Mouse (Mus musculus): ENCODE results near the gene Kif28. TPM values are rescaled to one million over a fixed set of nuclear protein-coding genes. Genes with fewer than 3 reads are reported as not detected.

The Kif28 gene
- not detected in 2 replicates for polyA plus RNA-seq (2015; fragmentation: Nextera tagmentation; extraction: Ambion mirVana)

DNA sequence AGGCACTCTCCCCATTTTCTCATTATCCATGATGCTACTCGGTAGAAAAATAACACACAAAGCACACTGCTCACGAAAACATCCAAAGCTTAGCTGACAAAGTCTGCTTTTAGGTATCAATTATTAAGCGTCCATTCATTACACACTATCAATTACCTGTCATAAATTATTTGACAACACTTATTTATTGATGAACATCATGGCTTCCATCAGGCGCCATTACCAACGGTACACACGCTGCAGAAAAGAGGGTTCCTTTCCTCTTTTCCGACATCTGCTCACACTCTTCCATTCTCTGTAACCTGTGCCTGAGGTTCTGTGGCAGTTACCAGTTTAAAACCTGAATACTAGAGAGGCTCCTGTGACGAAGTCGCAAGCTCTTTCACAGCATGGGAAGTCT is at the start of gene Kif28:
Gene Kif28 (minus strand): TSS at position 101 of the 400 bp plus-strand sequence.
- WGBS: 96% methylated on average over 9 of the region's 9 CpGs
- H3K27me3 ChIP-seq (ENCODE audit: control insufficient read depth, insufficient read depth, low read depth, low read length): no peaks in the 10 kb centered on the region
- no peaks in the 10 kb centered on the region for H3K9me3 ChIP-seq (replicated peaks; ENCODE audit: control insufficient read depth, low read length, poor library complexity, severe bottlenecking)
- no peak within 1 kb of the TSS for H3K4me2 ChIP-seq (ENCODE audit: low read length)
- no peak within 1 kb of the TSS for H3K27ac ChIP-seq (ENCODE audit: low read length)
- no peak within 1 kb of the TSS for H3K9ac ChIP-seq (ENCODE audit: low read depth, low read length)
- peaks cover 17% of the 10 kb centered on the region for H3K36me3 ChIP-seq (ENCODE audit: control insufficient read depth, insufficient read depth, low read length)
- no peaks in the 10 kb centered on the region for H3K4me1 ChIP-seq (ENCODE audit: control insufficient read depth, insufficient read depth, low read length)
- H3K4me3 ChIP-seq (ENCODE audit: low read depth, low read length): no peak within 1 kb of the TSS
- ATAC-seq: no peak

DNA sequence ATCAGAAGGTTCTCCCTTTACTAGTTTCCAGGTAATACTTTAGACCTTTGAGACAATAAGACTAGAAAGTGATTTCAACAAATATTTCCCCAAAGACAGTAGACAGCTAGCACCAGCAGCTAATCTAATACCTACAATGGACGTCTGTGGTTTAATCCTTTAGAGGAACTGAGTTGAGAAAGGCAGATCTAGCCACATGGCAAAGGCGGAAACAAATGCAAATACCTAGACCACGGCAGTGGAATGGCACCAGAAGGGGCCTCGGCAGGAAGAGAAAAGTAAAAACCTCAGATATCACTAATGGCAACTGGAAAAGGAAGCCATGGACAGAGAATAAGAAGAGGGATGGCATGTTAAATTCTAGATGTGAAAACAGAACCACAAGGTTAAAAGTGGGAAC is 42.2 kb upstream of the Kif28 start:
- H3K4me2 ChIP-seq (ENCODE audit: low read length): no peak overlapping the region
- H3K36me3 ChIP-seq (ENCODE audit: control insufficient read depth, insufficient read depth, low read length): peaks cover 24% of the 10 kb centered on the region
- H3K9ac ChIP-seq (ENCODE audit: low read depth, low read length): no peak overlapping the region
- WGBS: 83% methylated on average over 4 of the region's 4 CpGs
- H3K4me3 ChIP-seq (ENCODE audit: low read depth, low read length): no peak overlapping the region
- no peak overlapping the region for H3K27ac ChIP-seq (ENCODE audit: low read length)
- no peaks in the 10 kb centered on the region for H3K4me1 ChIP-seq (ENCODE audit: control insufficient read depth, insufficient read depth, low read length)
- no peaks in the 10 kb centered on the region for H3K27me3 ChIP-seq (ENCODE audit: control insufficient read depth, insufficient read depth, low read depth, low read length)
- no peak for ATAC-seq
- no peaks in the 10 kb centered on the region for H3K9me3 ChIP-seq (replicated peaks; ENCODE audit: control insufficient read depth, low read length, poor library complexity, severe bottlenecking)

DNA sequence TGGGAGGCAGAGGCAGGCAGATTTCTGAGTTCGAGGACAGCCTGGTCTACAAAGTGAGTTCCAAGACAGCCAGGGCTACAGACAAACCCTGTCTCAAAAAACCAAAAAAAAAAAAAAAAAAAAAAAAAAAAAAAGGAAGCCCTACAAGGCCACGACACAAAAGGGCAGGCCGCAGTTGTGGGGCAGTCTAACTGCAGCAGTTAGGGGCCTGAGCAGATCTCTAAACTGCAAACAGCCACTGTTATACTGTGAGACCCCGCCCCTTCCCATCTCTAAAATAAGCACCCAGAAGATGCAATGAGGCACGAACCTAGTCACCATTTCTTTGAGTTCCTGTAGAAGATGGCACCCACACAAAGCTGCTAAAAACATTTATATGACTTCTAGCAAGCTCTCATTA is 40.4 kb upstream of the Kif28 start:
- no peak overlapping the region for H3K27ac ChIP-seq (ENCODE audit: low read length)
- H3K27me3 ChIP-seq (ENCODE audit: control insufficient read depth, insufficient read depth, low read depth, low read length): no peaks in the 10 kb centered on the region
- H3K9me3 ChIP-seq (replicated peaks; ENCODE audit: control insufficient read depth, low read length, poor library complexity, severe bottlenecking): no peaks in the 10 kb centered on the region
- H3K9ac ChIP-seq (ENCODE audit: low read depth, low read length): no peak overlapping the region
- no peak overlapping the region for H3K4me2 ChIP-seq (ENCODE audit: low read length)
- 94% methylated on average over 5 of the region's 5 CpGs for WGBS
- H3K4me1 ChIP-seq (ENCODE audit: control insufficient read depth, insufficient read depth, low read length): no peaks in the 10 kb centered on the region
- ATAC-seq: no peak
- peaks cover 26% of the 10 kb centered on the region for H3K36me3 ChIP-seq (ENCODE audit: control insufficient read depth, insufficient read depth, low read length)
- no peak overlapping the region for H3K4me3 ChIP-seq (ENCODE audit: low read depth, low read length)

DNA sequence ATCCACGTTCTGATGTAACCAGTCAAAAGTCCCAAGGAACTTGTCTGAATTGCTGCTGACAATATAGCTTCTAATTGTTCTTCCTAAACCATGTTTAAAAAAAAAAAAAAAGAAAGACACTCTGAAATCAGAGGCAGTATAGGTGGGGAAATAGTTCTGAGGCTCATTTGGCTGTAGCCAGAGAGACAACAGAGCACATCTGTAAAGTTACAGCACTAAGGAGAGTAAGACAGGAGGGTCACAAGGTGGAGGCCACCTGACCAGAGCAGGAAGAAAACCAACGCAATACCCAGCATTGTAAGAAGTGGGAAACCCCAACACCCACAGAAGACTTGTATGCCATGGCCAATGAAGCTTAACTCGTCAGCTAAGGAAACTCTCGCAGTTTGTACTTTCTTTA is 39.0 kb upstream of the Kif28 start:
- H3K9ac ChIP-seq (ENCODE audit: low read depth, low read length): no peak overlapping the region
- H3K27me3 ChIP-seq (ENCODE audit: control insufficient read depth, insufficient read depth, low read depth, low read length): no peaks in the 10 kb centered on the region
- peaks cover 27% of the 10 kb centered on the region for H3K36me3 ChIP-seq (ENCODE audit: control insufficient read depth, insufficient read depth, low read length)
- H3K9me3 ChIP-seq (replicated peaks; ENCODE audit: control insufficient read depth, low read length, poor library complexity, severe bottlenecking): no peaks in the 10 kb centered on the region
- no peaks in the 10 kb centered on the region for H3K4me1 ChIP-seq (ENCODE audit: control insufficient read depth, insufficient read depth, low read length)
- WGBS: 90% methylated on average over 4 of the region's 4 CpGs
- H3K4me2 ChIP-seq (ENCODE audit: low read length): no peak overlapping the region
- H3K4me3 ChIP-seq (ENCODE audit: low read depth, low read length): no peak overlapping the region
- no peak for ATAC-seq
- H3K27ac ChIP-seq (ENCODE audit: low read length): no peak overlapping the region

DNA sequence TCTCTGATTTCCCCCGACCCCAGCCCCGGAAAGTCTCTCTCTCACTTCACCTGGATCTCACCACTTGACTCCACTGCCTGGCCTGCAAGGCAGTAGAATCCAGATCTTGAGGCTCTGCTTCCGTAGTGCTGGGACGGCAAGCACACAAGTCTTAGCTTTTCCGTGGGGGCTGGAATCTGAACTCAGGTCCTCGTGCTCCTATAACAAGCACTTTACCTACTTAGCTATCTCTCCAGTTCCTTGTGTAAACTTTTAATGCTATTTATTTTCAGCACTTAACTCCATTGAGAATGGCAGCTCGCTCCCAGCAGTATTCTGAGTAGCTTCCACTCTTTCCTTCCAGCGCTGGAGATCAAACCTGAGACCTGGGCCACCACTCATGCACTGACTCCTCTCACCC is 31.8 kb upstream of the Kif28 start:
- peaks cover 37% of the 10 kb centered on the region for H3K36me3 ChIP-seq (ENCODE audit: control insufficient read depth, insufficient read depth, low read length)
- 94% methylated on average over 8 of the region's 8 CpGs for WGBS
- H3K9ac ChIP-seq (ENCODE audit: low read depth, low read length): no peak overlapping the region

DNA sequence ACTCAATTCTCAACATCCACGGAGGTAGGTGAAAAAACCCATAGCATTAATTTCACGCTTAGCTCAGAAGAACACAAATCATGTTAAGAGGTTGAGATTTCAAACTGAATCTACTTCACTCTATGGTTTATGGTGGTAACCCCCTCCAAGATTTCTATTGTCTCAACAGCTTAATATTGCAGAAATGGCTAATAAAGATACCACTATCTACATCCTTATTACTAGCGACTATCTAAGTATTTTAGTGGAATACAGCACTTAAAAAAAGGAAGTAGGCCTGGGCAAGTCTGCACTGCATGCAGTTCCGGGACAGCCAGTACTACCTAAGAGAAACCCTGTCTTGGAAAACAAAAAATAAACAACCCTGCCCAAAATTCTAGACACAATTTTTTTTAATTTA is 15.5 kb upstream of the Kif28 start:
- Histone ChIP-seq H3K27ac (ENCODE audit: low read length) (no peak overlapping the region), H3K4me3 (ENCODE audit: low read depth, low read length) (no peak overlapping the region), H3K4me1 (ENCODE audit: control insufficient read depth, insufficient read depth, low read length) (no peaks in the 10 kb centered on the region), H3K9ac (ENCODE audit: low read depth, low read length) (no peak overlapping the region), H3K36me3 (ENCODE audit: control insufficient read depth, insufficient read depth, low read length) (peaks cover 37% of the 10 kb centered on the region), H3K27me3 (ENCODE audit: control insufficient read depth, insufficient read depth, low read depth, low read length) (no peaks in the 10 kb centered on the region), H3K9me3 (replicated peaks; ENCODE audit: control insufficient read depth, low read length, poor library complexity, severe bottlenecking) (no peaks in the 10 kb centered on the region), H3K4me2 (ENCODE audit: low read length) (no peak overlapping the region)
- no peak for ATAC-seq
- 92% methylated on average over 4 of the region's 4 CpGs for WGBS

More for the DNA sequence above, 31.8 kb upstream of the Kif28 start:
- Histone ChIP-seq H3K4me1 (ENCODE audit: control insufficient read depth, insufficient read depth, low read length) (no peaks in the 10 kb centered on the region), H3K4me2 (ENCODE audit: low read length) (no peak overlapping the region), H3K4me3 (ENCODE audit: low read depth, low read length) (no peak overlapping the region), H3K9me3 (replicated peaks; ENCODE audit: control insufficient read depth, low read length, poor library complexity, severe bottlenecking) (no peaks in the 10 kb centered on the region), H3K27ac (ENCODE audit: low read length) (no peak overlapping the region), H3K27me3 (ENCODE audit: control insufficient read depth, insufficient read depth, low read depth, low read length) (no peaks in the 10 kb centered on the region)
- ATAC-seq: no peak

DNA sequence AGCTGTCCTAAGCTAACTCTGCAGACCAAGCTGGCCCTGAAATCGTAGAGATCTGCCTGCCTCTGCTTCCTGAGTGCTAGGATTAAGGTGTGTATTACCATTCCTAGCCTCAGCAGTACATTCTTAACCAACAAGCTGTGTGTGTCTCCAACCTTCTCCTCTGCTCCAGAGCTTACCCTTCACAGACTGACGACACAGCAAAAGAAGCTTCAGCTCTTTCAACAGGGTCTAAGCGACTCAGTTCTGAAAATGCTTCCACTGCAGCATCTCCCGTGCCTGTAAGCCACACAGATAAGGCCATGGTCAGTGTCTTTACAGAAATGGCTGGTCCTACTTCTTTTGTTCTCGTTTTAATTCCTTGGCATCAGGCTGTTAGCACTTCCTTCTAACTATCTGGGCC is 15.0 kb upstream of the Kif28 start:
- ATAC-seq: no peak
- Histone ChIP-seq H3K4me2 (ENCODE audit: low read length) (no peak overlapping the region), H3K27ac (ENCODE audit: low read length) (no peak overlapping the region), H3K27me3 (ENCODE audit: control insufficient read depth, insufficient read depth, low read depth, low read length) (no peaks in the 10 kb centered on the region), H3K9me3 (replicated peaks; ENCODE audit: control insufficient read depth, low read length, poor library complexity, severe bottlenecking) (no peaks in the 10 kb centered on the region), H3K9ac (ENCODE audit: low read depth, low read length) (no peak overlapping the region), H3K4me3 (ENCODE audit: low read depth, low read length) (no peak overlapping the region), H3K4me1 (ENCODE audit: control insufficient read depth, insufficient read depth, low read length) (no peaks in the 10 kb centered on the region), H3K36me3 (ENCODE audit: control insufficient read depth, insufficient read depth, low read length) (peaks cover 37% of the 10 kb centered on the region)
- 98% methylated on average over 5 of the region's 5 CpGs for WGBS

DNA sequence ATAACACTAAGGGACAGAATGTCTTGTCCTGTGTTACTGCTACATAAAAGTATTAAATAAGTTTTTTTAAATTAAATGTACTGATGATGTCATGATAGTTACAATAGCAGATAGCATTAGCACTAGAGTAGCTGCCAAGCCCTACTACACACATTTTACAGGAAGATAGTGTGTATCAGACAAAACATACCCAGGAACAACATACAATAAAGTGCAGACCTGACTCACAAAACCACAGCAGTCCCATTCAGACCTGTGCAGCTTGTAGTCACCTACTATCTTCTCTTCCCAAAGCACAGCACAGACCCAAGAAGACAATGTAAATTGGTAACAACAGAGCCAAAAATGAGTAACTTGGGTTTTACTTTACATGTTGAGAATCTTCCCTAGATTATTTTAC is 11.4 kb upstream of the Kif28 start:
- Histone ChIP-seq H3K36me3 (ENCODE audit: control insufficient read depth, insufficient read depth, low read length) (peaks cover 42% of the 10 kb centered on the region), H3K9me3 (replicated peaks; ENCODE audit: control insufficient read depth, low read length, poor library complexity, severe bottlenecking) (no peaks in the 10 kb centered on the region), H3K9ac (ENCODE audit: low read depth, low read length) (no peak overlapping the region), H3K4me2 (ENCODE audit: low read length) (no peak overlapping the region), H3K27me3 (ENCODE audit: control insufficient read depth, insufficient read depth, low read depth, low read length) (no peaks in the 10 kb centered on the region), H3K4me3 (ENCODE audit: low read depth, low read length) (no peak overlapping the region), H3K27ac (ENCODE audit: low read length) (no peak overlapping the region), H3K4me1 (ENCODE audit: control insufficient read depth, insufficient read depth, low read length) (no peaks in the 10 kb centered on the region)
- no peak for ATAC-seq

DNA sequence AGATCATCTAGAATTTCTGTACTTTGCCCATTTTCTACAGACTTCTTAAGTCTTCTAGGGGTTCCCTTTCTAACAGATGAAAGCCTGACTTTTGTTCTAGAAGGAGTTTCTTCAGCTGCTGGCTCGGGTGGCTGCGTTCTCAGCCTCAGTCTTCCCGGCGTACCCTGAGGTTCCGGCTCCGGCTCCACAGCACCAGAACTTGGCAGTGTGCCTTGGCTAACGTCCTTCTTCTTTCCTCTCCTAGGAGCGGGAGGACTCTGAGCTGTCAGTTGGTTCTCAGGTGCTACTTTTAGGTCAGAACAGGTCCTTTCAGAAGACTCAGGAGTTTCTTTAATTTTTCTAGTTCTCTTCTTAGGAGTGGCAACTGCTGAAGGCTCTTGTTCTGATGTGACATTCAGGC is 7.9 kb upstream of the Kif28 start:
- H3K4me1 ChIP-seq (ENCODE audit: control insufficient read depth, insufficient read depth, low read length): no peaks in the 10 kb centered on the region
- no peaks in the 10 kb centered on the region for H3K9me3 ChIP-seq (replicated peaks; ENCODE audit: control insufficient read depth, low read length, poor library complexity, severe bottlenecking)
- no peak overlapping the region for H3K4me2 ChIP-seq (ENCODE audit: low read length)
- no peaks in the 10 kb centered on the region for H3K27me3 ChIP-seq (ENCODE audit: control insufficient read depth, insufficient read depth, low read depth, low read length)
- H3K4me3 ChIP-seq (ENCODE audit: low read depth, low read length): no peak overlapping the region
- H3K36me3 ChIP-seq (ENCODE audit: control insufficient read depth, insufficient read depth, low read length): peaks cover 38% of the 10 kb centered on the region
- WGBS: 96% methylated on average over 8 of the region's 8 CpGs
- no peak overlapping the region for H3K9ac ChIP-seq (ENCODE audit: low read depth, low read length)
- no peak overlapping the region for H3K27ac ChIP-seq (ENCODE audit: low read length)
- no peak for ATAC-seq

DNA sequence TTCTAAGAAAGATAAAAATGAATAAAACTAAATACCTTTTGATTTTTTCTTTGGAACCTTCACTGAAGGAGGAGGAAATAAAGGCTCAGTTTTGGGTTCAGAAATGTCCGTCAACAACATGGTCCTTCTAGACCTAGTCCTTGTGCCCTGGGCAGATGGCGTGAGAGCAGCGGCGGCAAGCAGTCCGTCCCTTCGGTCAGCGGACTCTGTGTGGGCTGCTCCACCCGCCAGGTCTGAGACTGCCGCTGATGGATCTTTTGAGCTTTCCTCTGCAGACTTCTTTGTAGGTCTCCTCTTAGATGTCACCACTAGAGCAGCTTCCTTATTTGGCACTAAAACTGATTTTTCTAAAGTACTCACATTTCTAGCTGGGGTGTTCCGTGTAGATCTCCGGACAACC is 7.2 kb upstream of the Kif28 start:
- H3K4me1 ChIP-seq (ENCODE audit: control insufficient read depth, insufficient read depth, low read length): no peaks in the 10 kb centered on the region
- peaks cover 38% of the 10 kb centered on the region for H3K36me3 ChIP-seq (ENCODE audit: control insufficient read depth, insufficient read depth, low read length)
- H3K4me2 ChIP-seq (ENCODE audit: low read length): no peak overlapping the region
- H3K27ac ChIP-seq (ENCODE audit: low read length): no peak overlapping the region
- no peak for ATAC-seq
- no peaks in the 10 kb centered on the region for H3K9me3 ChIP-seq (replicated peaks; ENCODE audit: control insufficient read depth, low read length, poor library complexity, severe bottlenecking)
- WGBS: 95% methylated on average over 11 of the region's 11 CpGs
- H3K4me3 ChIP-seq (ENCODE audit: low read depth, low read length): no peak overlapping the region
- H3K9ac ChIP-seq (ENCODE audit: low read depth, low read length): no peak overlapping the region
- H3K27me3 ChIP-seq (ENCODE audit: control insufficient read depth, insufficient read depth, low read depth, low read length): no peaks in the 10 kb centered on the region
